Mouse (Mus musculus) embryonic fibroblast, embryonic 13.5 days (primary cell): ENCODE data around the gene Colq.

Source experiments
- CTCF ChIP-seq: IDR thresholded peaks from 2 replicates; pipeline ENCODE4 v1.5.1; 2011; ENCODE audit warnings: mild to moderate bottlenecking, control low read depth, low read length, moderate library complexity, borderline replicate concordance; ENCODE audit not compliant: insufficient read depth
- POLR2A ChIP-seq: IDR thresholded peaks from 2 replicates; pipeline ENCODE4 v1.6.1; 2011; ENCODE audit warnings: low read depth, mild to moderate bottlenecking, control low read depth, low read length, moderate library complexity

DNA sequence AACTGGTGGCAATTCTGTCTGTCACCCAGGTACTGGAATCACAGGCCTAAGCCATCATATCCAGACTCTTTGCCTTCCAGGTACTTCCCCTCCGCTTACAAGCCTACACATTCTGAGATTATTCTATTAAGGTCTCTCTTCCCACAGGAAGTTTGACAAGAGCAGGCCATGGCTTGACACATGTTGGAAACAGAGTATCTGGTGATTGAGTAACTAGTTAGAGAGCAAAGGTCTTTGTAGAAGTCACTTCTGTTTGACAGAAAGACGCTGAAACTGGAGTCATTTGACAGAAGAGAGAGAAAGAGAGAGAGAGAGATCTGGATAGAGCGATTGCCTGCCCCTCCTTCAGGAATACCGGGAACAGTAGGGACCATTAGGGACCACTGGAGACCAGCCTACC lies 60.3 kb downstream of the Colq start:
- no peak for TF ChIP-seq POLR2A
- TF ChIP-seq CTCF, result no peak
